Mouse (Mus musculus): ENCODE measurements at regions not wholly inside any gene's neighbourhood (a gene's known extent, or its start where the extent isn't known, plus 50 kb on each side); places are given as distances from the start of the nearest gene placed in this dataset.

- in situ Hi-C loops (cut with MboI; ENCODE audit: low sequenced_read_pairs): no loop called here
These were observed 85.7 kb upstream of the 4933402D24Rik start for GRCm38 (mm10) chr1:63854794-63855193.

GRCm38 (mm10) chr1:63851476-63852094 is 82.5 kb upstream of the 4933402D24Rik start:
- in situ Hi-C loops (cut with MboI; ENCODE audit: low sequenced_read_pairs): no loop called here

- in situ Hi-C loops (cut with MboI; ENCODE audit: low sequenced_read_pairs): no loop called here
These were observed 81.2 kb upstream of the 4933402D24Rik start for GRCm38 (mm10) chr1:63850262-63850661.

- in situ Hi-C loops (cut with MboI; ENCODE audit: low sequenced_read_pairs): no loop called here
These were observed 59.2 kb upstream of the 4933402D24Rik start for GRCm38 (mm10) chr1:63828174-63828844.

GRCm38 (mm10) chr1:63820614-63821270 is 51.7 kb upstream of the 4933402D24Rik start:
- in situ Hi-C loops (cut with MboI; ENCODE audit: low sequenced_read_pairs): no loop called here

GRCm38 (mm10) chr1:63819536-63820254 is 50.6 kb upstream of the 4933402D24Rik start:
- in situ Hi-C loops (cut with MboI; ENCODE audit: low sequenced_read_pairs): no loop called here

All from CH12F3 (cell line).